Mouse (Mus musculus) kidney, embryonic 14.5 days (tissue): Measurements from ENCODE around the gene Rps3a1. TPM values are rescaled to one million over a fixed set of nuclear protein-coding genes. Genes with fewer than 3 reads are reported as not detected.

ENCODE experiments used
- ATAC-seq: fragments of 200-750 bp; cut with Nextera tagmentation; 2 replicates; pipeline ENCODE4 v1.8.0; 2017; ENCODE audit warnings: moderate number of reproducible peaks, mild to moderate bottlenecking, moderate TSS enrichment, moderate library complexity; ENCODE audit not compliant: low FRiP score, low TSS enrichment
- H3K27ac ChIP-seq: fragments of 300-500 bp; sonication (generic); 2 replicates; pipeline ENCODE4 v1.5.1; 2014; ENCODE audit warnings: low read depth, mild to moderate bottlenecking, low read length, moderate library complexity, mixed read lengths
- H3K27me3 ChIP-seq: fragments of 300-500 bp; sonication (generic); 2 replicates; pipeline ENCODE4 v1.6.1; 2014; ENCODE audit warnings: mild to moderate bottlenecking, low read length; ENCODE audit not compliant: control insufficient read depth, insufficient read depth
- H3K36me3 ChIP-seq: fragments of 300-500 bp; sonication (generic); 2 replicates; pipeline ENCODE4 v1.6.1; 2014; ENCODE audit warnings: low read length, mixed read lengths; ENCODE audit not compliant: control insufficient read depth, insufficient read depth
- H3K4me1 ChIP-seq: fragments of 300-500 bp; sonication (generic); 2 replicates; pipeline ENCODE4 v1.6.1; 2014; ENCODE audit warnings: low read length, mixed read lengths; ENCODE audit not compliant: control insufficient read depth, insufficient read depth
- H3K4me2 ChIP-seq: fragments of 300-500 bp; sonication (generic); replicated peaks from 2 replicates; pipeline ENCODE4 v1.6.1; 2014; ENCODE audit warnings: low read depth, mild to moderate bottlenecking, low read length
- H3K4me3 ChIP-seq: fragments of 300-500 bp; sonication (generic); 2 replicates; pipeline ENCODE4 v1.5.1; 2014; ENCODE audit warnings: mild to moderate bottlenecking, low read length
- H3K9ac ChIP-seq: fragments of 300-500 bp; sonication (generic); 2 replicates; pipeline ENCODE4 v1.6.1; 2014; ENCODE audit warnings: low read depth, mild to moderate bottlenecking, low read length, moderate library complexity
- H3K9me3 ChIP-seq: fragments of 300-500 bp; sonication (generic); 2 replicates; pipeline ENCODE4 v1.6.1; 2016; ENCODE audit warnings: low read length; ENCODE audit not compliant: control insufficient read depth
- WGBS: fragments of 180-500 bp; shearing (Covaris S2); extraction: QIAGEN DNeasy Blood & Tissue Kit; methylation state at CpG from one replicate; pipeline ENCODE4 v1.1.7; 2014; 5-methylcytosine and 5-hydroxymethylcytosine counted together
- polyA plus RNA-seq: library from polyadenylated mRNA; unstranded; fragments of >200 nt; fragmentation: Nextera tagmentation; extraction: Ambion mirVana; gene quantifications from 2 replicates; pipeline ENCODE4 v1.2.1, GENCODE M21; 2014

The Rps3a1 gene
- polyA plus RNA-seq, 1 experiment from 2014 or later: 1,488 TPM

DNA sequence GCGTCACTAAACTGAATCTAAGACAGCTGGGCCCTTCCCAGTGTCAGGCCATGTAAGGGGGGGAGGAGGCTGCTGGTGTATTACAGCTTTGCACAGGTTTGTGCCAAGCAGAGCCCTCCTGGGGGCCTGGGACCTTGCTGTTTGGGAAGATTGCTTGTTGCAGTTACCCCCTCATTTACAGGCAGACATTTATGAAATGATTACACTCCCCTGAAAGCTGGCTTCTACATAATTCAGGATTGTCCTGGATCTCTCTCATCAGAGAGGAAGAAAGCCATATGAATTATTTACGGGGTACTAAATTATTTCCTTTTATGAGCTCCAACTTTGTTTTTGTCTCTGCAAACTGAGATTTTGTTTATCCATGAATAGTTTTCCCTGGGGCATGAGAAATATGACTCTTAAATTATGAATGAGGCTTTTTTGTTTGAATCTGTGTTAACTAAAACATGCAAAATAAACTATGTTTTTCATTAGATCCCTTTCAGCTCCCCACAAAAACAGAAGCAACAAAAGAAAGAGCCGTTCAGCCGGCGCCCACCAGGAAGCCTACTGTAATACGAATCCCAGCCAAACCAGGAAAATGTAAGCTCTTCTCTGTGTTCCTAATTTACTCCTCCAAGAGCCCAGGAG is 49.2 kb downstream of the Rps3a1 start:
- ATAC-seq: no peak
- Histone ChIP-seq H3K27me3 (no peaks in the 10 kb centered on the region), H3K9ac (no peak overlapping the region), H3K9me3 (no peaks in the 10 kb centered on the region), H3K4me1 (0 out of 2 replicates have a peak, but pooled peaks cover 5% of the 10 kb centered on the region), H3K27ac (no peak overlapping the region), H3K4me3 (no peak overlapping the region), H3K36me3 (peaks cover 2% of the 10 kb centered on the region; the same call in 1 of the 2 replicates), H3K4me2 (no peak overlapping the region)
- 21% methylated on average over 6 of the region's 6 CpGs for WGBS

Other genes with a start within 250 kb of the Rps3a1 start
- 27.7 and 39.9 TPM in 2 replicates for gene Sh3d19, start 171.6 kb downstream of the Rps3a1 start, polyA plus RNA-seq
- gene Prss48, start 140.2 kb downstream of the Rps3a1 start, polyA plus RNA-seq: 0.21 TPM in 1 of 2 replicates, not detected in the other
- gene Lrba, start 82.0 kb upstream of the Rps3a1 start, polyA plus RNA-seq: 8.9 and 13.4 TPM in 2 replicates